Mouse (Mus musculus) cerebellum, adult 9-10 months (tissue): ENCODE measurements at regions not wholly inside any gene's neighbourhood (a gene's known extent, or its start where the extent isn't known, plus 50 kb on each side); places are given as distances from the start of the nearest gene placed in this dataset.

ENCODE experiments used
- DNase-seq: peaks from one replicate; pipeline ENCODE4 v3.0.0; 2022

GRCm38 (mm10) chr14:64595891-64596290 is 491.8 kb downstream of the Prss52 start:
- no peak for DNase-seq

GRCm38 (mm10) chr14:64597218-64597617 is 493.1 kb downstream of the Prss52 start:
- peak; percentile 41 for DNase-seq
